Mouse (Mus musculus) liver, embryonic 13.5 days (tissue): Measurements from ENCODE around the gene Hist2h2ac. TPM values are rescaled to one million over a fixed set of nuclear protein-coding genes. Genes with fewer than 3 reads are reported as not detected.
A peak's percentile ranks its signal among the peaks of the same experiment; 100 is the strongest.

Experiments
- ATAC-seq: fragments of 200-750 bp; cut with Nextera tagmentation; 2 replicates; pipeline ENCODE4 v1.8.0; 2017; ENCODE audit warnings: low read depth, mild to moderate bottlenecking, moderate number of reproducible peaks, moderate library complexity
- DNase-seq: peaks from one replicate; pipeline ENCODE4 v3.0.0; 2022
- H3K27ac ChIP-seq: fragments of 300-500 bp; sonication (generic); 2 replicates; pipeline ENCODE4 v1.5.1; 2015; ENCODE audit warnings: moderate library complexity, mild to moderate bottlenecking, inconsistent platforms
- H3K27me3 ChIP-seq: fragments of 300-500 bp; sonication (generic); 2 replicates; pipeline ENCODE4 v1.6.1; 2015; ENCODE audit warnings: mild to moderate bottlenecking, inconsistent platforms
- H3K36me3 ChIP-seq: fragments of 300-500 bp; sonication (generic); 2 replicates; pipeline ENCODE4 v1.6.1; 2015; ENCODE audit warnings: mild to moderate bottlenecking, inconsistent platforms
- H3K4me1 ChIP-seq: fragments of 300-500 bp; sonication (generic); replicated peaks from 2 replicates; pipeline ENCODE4 v1.6.1; 2015; ENCODE audit warnings: inconsistent platforms
- H3K4me2 ChIP-seq: fragments of 300-500 bp; sonication (generic); 2 replicates; pipeline ENCODE4 v1.6.1; 2015; ENCODE audit warnings: inconsistent platforms, mild to moderate bottlenecking, moderate library complexity
- H3K4me3 ChIP-seq: fragments of 300-500 bp; sonication (generic); replicated peaks from 2 replicates; pipeline ENCODE4 v1.5.1; 2015; ENCODE audit warnings: mild to moderate bottlenecking, inconsistent platforms
- H3K9ac ChIP-seq: fragments of 300-500 bp; sonication (generic); 2 replicates; pipeline ENCODE4 v1.6.1; 2015; ENCODE audit warnings: mild to moderate bottlenecking, inconsistent platforms
- H3K9me3 ChIP-seq: fragments of 300-500 bp; sonication (generic); replicated peaks from 2 replicates; pipeline ENCODE4 v1.6.1; 2016; ENCODE audit warnings: inconsistent platforms
- WGBS: fragments of 180-500 bp; shearing (Covaris S2); methylation state at CpG from one replicate; pipeline ENCODE4 v1.1.7; 2015; ENCODE audit not compliant: insufficient replicate concordance; 5-methylcytosine and 5-hydroxymethylcytosine counted together
- polyA plus RNA-seq: library from polyadenylated mRNA; unstranded; fragments of >200 nt; fragmentation: Nextera tagmentation; extraction: Ambion mirVana; gene quantifications from 2 replicates; pipeline ENCODE4 v1.2.1, GENCODE M21; 2015

The Hist2h2ac gene
- polyA plus RNA-seq, 1 experiment from 2014 or later: 19.8 TPM

- 15% methylated on average over 27 of the region's 27 CpGs for WGBS
- H3K9me3 ChIP-seq: peaks cover 4% of the 10 kb centered on the region
- H3K27ac ChIP-seq: peak overlapping the region; percentile 93
- peaks cover 11% of the 10 kb centered on the region; the same call in 1 of the 2 replicates for H3K27me3 ChIP-seq
- H3K4me3 ChIP-seq: peak overlapping the region; percentile 74
- DNase-seq (peak; percentile 15), ATAC-seq (no peak)
- peaks cover 6% of the 10 kb centered on the region; the same call in 1 of the 2 replicates for H3K36me3 ChIP-seq
- peaks cover 30% of the 10 kb centered on the region for H3K4me1 ChIP-seq
- H3K9ac ChIP-seq: peak overlapping the region; percentile 89
- peak overlapping the region; percentile 99 for H3K4me2 ChIP-seq
Measured at GRCm38 (mm10) chr3:96196437-96197128, 24.1 kb downstream of the Hist2h2ac start.

GRCm38 (mm10) chr3:96195616-96196313 is 24.9 kb downstream of the Hist2h2ac start:
- no peak for ATAC-seq
- 84% methylated on average over 11 of the region's 11 CpGs for WGBS
- peaks cover 30% of the 10 kb centered on the region for H3K4me1 ChIP-seq
- H3K4me2 ChIP-seq: peak overlapping the region; percentile 99; the same call in 1 of the 2 replicates
- no peak overlapping the region for H3K9ac ChIP-seq
- peaks cover 6% of the 10 kb centered on the region; the same call in 1 of the 2 replicates for H3K36me3 ChIP-seq
- peaks cover 4% of the 10 kb centered on the region for H3K9me3 ChIP-seq
- no peak for DNase-seq
- H3K4me3 ChIP-seq: no peak overlapping the region; the same call in 1 of the 2 replicates
- peaks cover 11% of the 10 kb centered on the region; the same call in 1 of the 2 replicates for H3K27me3 ChIP-seq
- H3K27ac ChIP-seq: no peak overlapping the region; the same call in 1 of the 2 replicates

- no peak for DNase-seq
- Histone ChIP-seq H3K4me3 (no peak overlapping the region), H3K36me3 (peaks cover 6% of the 10 kb centered on the region; the same call in 1 of the 2 replicates), H3K9ac (no peak overlapping the region), H3K27me3 (peaks cover 11% of the 10 kb centered on the region; the same call in 1 of the 2 replicates), H3K9me3 (peaks cover 4% of the 10 kb centered on the region), H3K27ac (no peak overlapping the region), H3K4me1 (peaks cover 30% of the 10 kb centered on the region), H3K4me2 (no peak overlapping the region)
- no peak for ATAC-seq
- 62% methylated on average over 10 of the region's 10 CpGs for WGBS
Measured at GRCm38 (mm10) chr3:96194966-96195365, 25.7 kb downstream of the Hist2h2ac start.

- ATAC-seq (no peak), DNase-seq (no peak)
- no peak overlapping the region for H3K4me3 ChIP-seq
- no peak overlapping the region for H3K4me2 ChIP-seq
- peaks cover 15% of the 10 kb centered on the region for H3K4me1 ChIP-seq
- peaks cover 4% of the 10 kb centered on the region for H3K9me3 ChIP-seq
- H3K36me3 ChIP-seq: peaks cover 6% of the 10 kb centered on the region; the same call in 1 of the 2 replicates
- peaks cover 11% of the 10 kb centered on the region; the same call in 1 of the 2 replicates for H3K27me3 ChIP-seq
- no peak overlapping the region for H3K27ac ChIP-seq
- WGBS: 55% methylated on average over 12 of the region's 12 CpGs
- H3K9ac ChIP-seq: no peak overlapping the region
Measured at GRCm38 (mm10) chr3:96192977-96193376, 27.7 kb downstream of the Hist2h2ac start.

- Histone ChIP-seq H3K27ac (no peak overlapping the region), H3K36me3 (peaks cover 15% of the 10 kb centered on the region), H3K9me3 (no peaks in the 10 kb centered on the region), H3K4me1 (peaks cover 16% of the 10 kb centered on the region), H3K27me3 (peaks cover 32% of the 10 kb centered on the region), H3K4me3 (no peak overlapping the region), H3K9ac (no peak overlapping the region), H3K4me2 (no peak overlapping the region)
- ATAC-seq: no peak
- no peak for DNase-seq
- 22% methylated on average over 4 of the region's 4 CpGs for WGBS
Measured at GRCm38 (mm10) chr3:96182382-96182776, 38.3 kb downstream of the Hist2h2ac start.

- H3K27ac ChIP-seq: no peak overlapping the region
- ATAC-seq (no peak), DNase-seq (no peak)
- peaks cover 32% of the 10 kb centered on the region for H3K27me3 ChIP-seq
- H3K9ac ChIP-seq: no peak overlapping the region
- peak overlapping the region; percentile 54; the same call in 1 of the 2 replicates for H3K4me3 ChIP-seq
- peaks cover 20% of the 10 kb centered on the region for H3K36me3 ChIP-seq
- 46% methylated on average over 12 of the region's 12 CpGs for WGBS
- H3K4me1 ChIP-seq: peaks cover 17% of the 10 kb centered on the region
- peak overlapping the region; percentile 67 for H3K4me2 ChIP-seq
- no peaks in the 10 kb centered on the region for H3K9me3 ChIP-seq
Measured at GRCm38 (mm10) chr3:96181510-96182381, 38.9 kb downstream of the Hist2h2ac start.

- H3K9ac ChIP-seq: peak within 1 kb of the TSS; percentile 51; the same call in 1 of the 2 replicates
- no peak for DNase-seq
Measured at GRCm38 (mm10) chr3:96180727-96181477, 39.8 kb downstream of the Hist2h2ac start, which contains the start of gene Sv2a. Gene Sv2a, plus strand, starts transcription at chr3:96181151.

GRCm38 (mm10) chr3:96179531-96179930 is 41.1 kb downstream of the Hist2h2ac start:
- Histone ChIP-seq H3K36me3 (peaks cover 42% of the 10 kb centered on the region), H3K27me3 (peaks cover 32% of the 10 kb centered on the region), H3K9me3 (no peaks in the 10 kb centered on the region), H3K9ac (no peak overlapping the region), H3K4me2 (no peak overlapping the region), H3K27ac (no peak overlapping the region), H3K4me3 (no peak overlapping the region), H3K4me1 (peaks cover 32% of the 10 kb centered on the region)
- WGBS: 72% methylated on average over 4 of the region's 4 CpGs
- ATAC-seq: no peak
- no peak for DNase-seq

More at GRCm38 (mm10) chr3:96180727-96181477, 39.8 kb downstream of the Hist2h2ac start, which contains the start of gene Sv2a:
- H3K4me2 ChIP-seq: peak within 1 kb of the TSS; percentile 67
- no peak within 1 kb of the TSS for H3K27ac ChIP-seq
- peaks cover 28% of the 10 kb centered on the region for H3K36me3 ChIP-seq
- H3K4me3 ChIP-seq: peak within 1 kb of the TSS; percentile 54
- WGBS: 1% methylated on average over 19 of the region's 23 CpGs
- H3K27me3 ChIP-seq: peaks cover 32% of the 10 kb centered on the region
- no peaks in the 10 kb centered on the region for H3K9me3 ChIP-seq
- peaks cover 23% of the 10 kb centered on the region for H3K4me1 ChIP-seq
- no peak for ATAC-seq

GRCm38 (mm10) chr3:96178902-96179301 is 41.8 kb downstream of the Hist2h2ac start:
- Histone ChIP-seq H3K27me3 (peaks cover 29% of the 10 kb centered on the region), H3K4me3 (no peak overlapping the region), H3K9ac (no peak overlapping the region), H3K9me3 (no peaks in the 10 kb centered on the region), H3K4me1 (peaks cover 38% of the 10 kb centered on the region), H3K36me3 (peaks cover 48% of the 10 kb centered on the region), H3K27ac (no peak overlapping the region), H3K4me2 (no peak overlapping the region)
- WGBS: 77% methylated on average over 2 of the region's 2 CpGs
- ATAC-seq (no peak), DNase-seq (no peak)

GRCm38 (mm10) chr3:96178427-96178826 is 42.3 kb downstream of the Hist2h2ac start:
- Histone ChIP-seq H3K4me2 (no peak overlapping the region), H3K4me3 (no peak overlapping the region), H3K9me3 (no peaks in the 10 kb centered on the region), H3K27me3 (peaks cover 28% of the 10 kb centered on the region), H3K36me3 (peaks cover 52% of the 10 kb centered on the region), H3K9ac (no peak overlapping the region), H3K4me1 (peaks cover 43% of the 10 kb centered on the region), H3K27ac (no peak overlapping the region)
- DNase-seq (no peak), ATAC-seq (no peak)
- 81% methylated on average over 4 of the region's 4 CpGs for whole genome bisulfite sequencing
